Mouse (Mus musculus): ENCODE measurements around the gene Polr1a. TPM values are rescaled to one million over a fixed set of nuclear protein-coding genes. Genes with fewer than 3 reads are reported as not detected.

Gene Polr1a
- 7.0 and 9.3 TPM in 2 replicates for polyA plus RNA-seq (2012; rRNA removed)

DNA sequence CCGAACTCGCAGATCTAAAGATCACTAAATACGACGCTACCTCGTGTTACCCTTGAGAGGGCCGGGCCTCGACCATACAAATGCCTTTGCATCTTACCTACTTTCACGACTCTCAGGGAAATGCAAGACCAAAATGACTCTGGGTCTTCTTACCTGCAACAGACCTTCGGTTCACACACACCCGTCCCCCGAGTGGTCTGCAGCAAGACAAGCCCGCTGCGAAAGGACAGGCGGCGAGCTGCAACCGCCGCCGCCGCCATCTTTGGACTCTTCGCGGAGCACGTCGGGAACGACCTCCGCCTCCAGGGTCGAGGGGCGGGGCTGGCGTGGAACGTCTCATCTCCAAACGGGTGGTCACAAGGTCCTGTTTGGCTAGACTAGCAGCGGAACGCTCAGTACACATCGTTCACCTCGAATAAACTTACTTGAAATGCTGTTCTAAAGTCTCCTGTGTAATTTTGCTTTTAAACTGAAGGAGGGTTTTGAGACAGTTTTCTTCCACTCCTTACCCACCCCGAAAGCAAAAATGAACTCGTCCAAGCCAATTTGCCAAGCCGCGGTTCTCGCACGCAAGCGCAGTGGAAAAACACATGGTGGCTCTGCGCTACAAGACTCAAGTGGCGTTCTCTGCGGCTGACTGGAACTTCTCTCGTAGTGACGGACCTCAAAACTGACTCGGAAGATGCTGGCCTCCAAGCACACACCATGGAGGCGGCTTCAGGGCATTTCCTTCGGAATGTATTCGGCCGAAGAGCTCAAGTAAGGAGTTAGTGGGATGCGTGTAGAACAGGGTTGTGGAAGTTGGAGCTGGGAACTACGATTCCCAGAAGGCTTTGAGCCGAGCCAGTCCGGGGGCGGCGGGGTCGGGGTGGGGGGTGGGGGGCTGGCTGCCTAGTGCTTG, at the start of gene Polr1a, which contains the start of gene Ptcd3:
Gene Polr1a, plus strand, starts transcription at position 573 of the 901 bp plus-strand sequence.
Gene Ptcd3, minus strand, starts transcription at position 270 of the 901 bp plus-strand sequence.

Other genes with a start within 250 kb of the Polr1a start
- 1.8 and 2.0 TPM in 2 replicates for gene Reep1, start 201.5 kb upstream of the Polr1a start, polyA plus RNA-seq (2012; rRNA removed)
- gene Mrpl35, start 82.1 kb upstream of the Polr1a start, polyA plus RNA-seq (2012; rRNA removed) = 3.4 and 4.7 TPM in 2 replicates
- 55.7 and 56.5 TPM in 2 replicates for gene Immt, start 77.7 kb upstream of the Polr1a start, polyA plus RNA-seq (2012; rRNA removed)
- 4.5 and 6.2 TPM in 2 replicates for gene Ptcd3, start 303 bp upstream of the Polr1a start, polyA plus RNA-seq (2012; rRNA removed)
- gene St3gal5, start 188.5 kb downstream of the Polr1a start, polyA plus RNA-seq (2012; rRNA removed) = 2.9 and 3.8 TPM in 2 replicates